Mouse (Mus musculus): ENCODE data around the gene Aif1. TPM values are rescaled to one million over a fixed set of nuclear protein-coding genes. Genes with fewer than 3 reads are reported as not detected.
A peak's percentile ranks its signal among the peaks of the same experiment; 100 is the strongest.
"Not testable (repeated sequence)": the region's sequence is repeated elsewhere in the genome, so short reads cannot be mapped to it uniquely, and the experiment has no call there.

Gene Aif1
- total RNA-seq, 1 experiment from 2014 or later, result 8.0 TPM

- peak; percentile 46 for ATAC-seq (ENCODE audit: extremely low read depth, insufficient number of reproducible peaks, low FRiP score, poor library complexity, severe bottlenecking)
These were observed 49.7 kb downstream of the Aif1 start, which contains the start of gene D17H6S53E for GRCm38 (mm10) chr17:35126206-35126611. D17H6S53E (plus strand) TSS chr17:35126373.

- no peak for ATAC-seq (ENCODE audit: extremely low read depth, insufficient number of reproducible peaks, low FRiP score, poor library complexity, severe bottlenecking)
These were observed 50.3 kb downstream of the Aif1 start for GRCm38 (mm10) chr17:35125578-35125977.

GRCm38 (mm10) chr17:35125081-35125480 is 50.8 kb downstream of the Aif1 start:
- ATAC-seq (ENCODE audit: extremely low read depth, insufficient number of reproducible peaks, low FRiP score, poor library complexity, severe bottlenecking), result peak; percentile 33; the same call in 1 of the 2 replicates

GRCm38 (mm10) chr17:35124261-35124896 is 51.5 kb downstream of the Aif1 start:
- ATAC-seq (ENCODE audit: extremely low read depth, insufficient number of reproducible peaks, low FRiP score, poor library complexity, severe bottlenecking), result not testable (repeated sequence)

- not testable (repeated sequence) for ATAC-seq (ENCODE audit: extremely low read depth, insufficient number of reproducible peaks, low FRiP score, poor library complexity, severe bottlenecking)
These were observed 52.6 kb downstream of the Aif1 start for GRCm38 (mm10) chr17:35123287-35123686.

- no peak for ATAC-seq (ENCODE audit: extremely low read depth, insufficient number of reproducible peaks, low FRiP score, poor library complexity, severe bottlenecking)
These were observed 54.0 kb downstream of the Aif1 start, which contains the start of gene Csnk2b for GRCm38 (mm10) chr17:35121871-35122303. Csnk2b (minus strand) TSS chr17:35122053.

GRCm38 (mm10) chr17:35121143-35121799 is 54.6 kb downstream of the Aif1 start, which contains the start of gene Gpank1:
Gpank1 (plus strand) TSS chr17:35121455.
- peak; percentile 93 for ATAC-seq (ENCODE audit: extremely low read depth, insufficient number of reproducible peaks, low FRiP score, poor library complexity, severe bottlenecking)

Other genes with a start within 250 kb of the Aif1 start
- 66.7 and 66.9 TPM in 2 replicates for gene Neu1, start 244.8 kb downstream of the Aif1 start, total RNA-seq (2017)
- 5.9 and 8.0 TPM in 2 replicates for gene Hspa1b, start 216.8 kb downstream of the Aif1 start, total RNA-seq (2017)
- gene Gm20481, start 206.2 kb downstream of the Aif1 start, total RNA-seq (2017), result not detected in 2 replicates
- gene Hspa1a, start 203.9 kb downstream of the Aif1 start, total RNA-seq (2017), result 5.6 and 6.4 TPM in 2 replicates
- gene Hspa1l, start 203.4 kb downstream of the Aif1 start, total RNA-seq (2017), result not detected in 2 replicates
- gene Lsm2, start 194.2 kb downstream of the Aif1 start, total RNA-seq (2017), result 10.1 and 11.4 TPM in 2 replicates
- 243 and 266 TPM in 2 replicates for gene Vars, start 175.1 kb downstream of the Aif1 start, total RNA-seq (2017)
- gene Vwa7, start 159.5 kb downstream of the Aif1 start, total RNA-seq (2017), result 0.61 and 1.2 TPM in 2 replicates
- 2.0 and 2.6 TPM in 2 replicates for gene Sapcd1, start 148.1 kb downstream of the Aif1 start, total RNA-seq (2017)
- gene Msh5, start 129.3 kb downstream of the Aif1 start, total RNA-seq (2017), result 4.7 and 7.0 TPM in 2 replicates
- gene Clic1, start 126.1 kb downstream of the Aif1 start, total RNA-seq (2017), result 394 and 439 TPM in 2 replicates
- gene Ddah2, start 117.0 kb downstream of the Aif1 start, total RNA-seq (2017), result 4.5 and 8.1 TPM in 2 replicates
- gene Ly6g6c, start 110.7 kb downstream of the Aif1 start, total RNA-seq (2017), result 0.49 TPM in 1 of 2 replicates, not detected in the other
- 1.5 and 2.1 TPM in 2 replicates for gene Mpig6b, start 109.9 kb downstream of the Aif1 start, total RNA-seq (2017)
- not detected in 2 replicates for gene Ly6g6e, start 99.2 kb downstream of the Aif1 start, total RNA-seq (2017)
- not detected in 2 replicates for gene Ly6g6d, start 98.0 kb downstream of the Aif1 start, total RNA-seq (2017)
- gene Ly6g6f, start 90.5 kb downstream of the Aif1 start, total RNA-seq (2017), result 0.49 TPM in 1 of 2 replicates, not detected in the other
- gene Abhd16a, start 86.8 kb downstream of the Aif1 start, total RNA-seq (2017), result 33.2 and 43.8 TPM in 2 replicates
- gene Ly6g5c, start 67.8 kb downstream of the Aif1 start, total RNA-seq (2017), result not detected in 2 replicates
- gene Ly6g5b, start 60.6 kb downstream of the Aif1 start, total RNA-seq (2017), result 0.58 and 1.5 TPM in 2 replicates
- 73.7 and 74.5 TPM in 2 replicates for gene Gpank1, start 54.6 kb downstream of the Aif1 start, total RNA-seq (2017)
- gene Csnk2b, start 54.0 kb downstream of the Aif1 start, total RNA-seq (2017), result 214 and 240 TPM in 2 replicates
- 36.5 and 48.5 TPM in 2 replicates for gene D17H6S53E, start 49.7 kb downstream of the Aif1 start, total RNA-seq (2017)
- 0.58 TPM in 1 of 2 replicates, not detected in the other for gene Apom, start 44.0 kb downstream of the Aif1 start, total RNA-seq (2017)
- gene Bag6, start 40.9 kb downstream of the Aif1 start, total RNA-seq (2017), result 159 and 160 TPM in 2 replicates
- gene Prrc2a, start 11.2 kb downstream of the Aif1 start, total RNA-seq (2017), result 73.3 and 76.1 TPM in 2 replicates
- gene Lst1, start 12.4 kb upstream of the Aif1 start, total RNA-seq (2017), result 534 and 685 TPM in 2 replicates
- gene Ltb, start 18.4 kb upstream of the Aif1 start, total RNA-seq (2017), result 212 and 285 TPM in 2 replicates
- 16.4 and 18.2 TPM in 2 replicates for gene Tnf, start 25.9 kb upstream of the Aif1 start, total RNA-seq (2017)
- 6.6 and 9.9 TPM in 2 replicates for gene Lta, start 29.3 kb upstream of the Aif1 start, total RNA-seq (2017)
- 2.1 TPM in 1 of 2 replicates, not detected in the other for gene Gm16181, start 44.8 kb upstream of the Aif1 start, total RNA-seq (2017)
- gene Atp6v1g2, start 57.6 kb upstream of the Aif1 start, total RNA-seq (2017), result 5.0 and 6.5 TPM in 2 replicates
- 10.8 and 11.3 TPM in 2 replicates for gene Nfkbil1, start 59.7 kb upstream of the Aif1 start, total RNA-seq (2017)
- 156 and 158 TPM in 2 replicates for gene Ddx39b, start 65.7 kb upstream of the Aif1 start, total RNA-seq (2017)
- gene H2-D1, start 86.7 kb upstream of the Aif1 start, total RNA-seq (2017), result 2,114 and 2,381 TPM in 2 replicates
- gene H2-Q1, start 144.3 kb upstream of the Aif1 start, total RNA-seq (2017), result 0.12 TPM in 1 of 2 replicates, not detected in the other
- gene H2-Q2, start 166.2 kb upstream of the Aif1 start, total RNA-seq (2017), result not detected in 2 replicates
- gene H2-Q4, start 203.5 kb upstream of the Aif1 start, total RNA-seq (2017), result 170 and 176 TPM in 2 replicates
- gene H2-Q6, start 248.8 kb upstream of the Aif1 start, total RNA-seq (2017), result 259 and 274 TPM in 2 replicates